ENCODE assay signal across 13 mouse cellular contexts in genomic region chr5:113420619-113421018, GRCm38 (mm10).
DNase-seq lines count a peak whose midpoint lies in the region; ATAC-seq and TF ChIP-seq lines count a peak whose summit lies in the region.
"Had no signal": no experiment of that assay in that cellular context is flagged by ENCODE, and none has a peak within 500 bp of the region (broad histone marks: within the 10 kb centered on the region; RNA-seq: fewer than 3 reads in every experiment).

No protein-coding gene starts in this region.

- no peak for TF ChIP-seq POLR2A in heart, adult 2 months (IDR thresholded peaks at IDR 0.05; ENCODE audit: insufficient read depth, low read depth, low read length)

- intact Hi-C loops in heart, postnatal 14 days (cut with DNase I): no loop called here
- intact Hi-C loops in heart, adult 2 months (cut with DNase I): no loop called here

- no peaks in the 10 kb centered on the region for H3K79me2 ChIP-seq in heart, adult 2 months (replicated peaks; ENCODE audit: control insufficient read depth, insufficient read depth, low read length)

- no peaks in the 10 kb centered on the region for H3K36me3 ChIP-seq in lung, embryonic 16.5 days (ENCODE audit: control insufficient read depth, insufficient read depth, low read length)
- no peaks in the 10 kb centered on the region for H3K36me3 ChIP-seq in hindbrain, embryonic 13.5 days
- H3K36me3 ChIP-seq in neural tube, embryonic 13.5 days: no peaks in the 10 kb centered on the region
- H3K36me3 ChIP-seq in heart, adult 2 months (ENCODE audit: control insufficient read depth, insufficient read depth, low read length): no peaks in the 10 kb centered on the region
- H3K36me3 ChIP-seq: forebrain, embryonic 12.5 days; heart, embryonic 15.5 days had no signal

- ATAC-seq in lung, embryonic 16.5 days (ENCODE audit: low read depth): peak; percentile 56
- ATAC-seq in hindbrain, embryonic 13.5 days (ENCODE audit: low FRiP score): peak; percentile 33
- peak; percentile 34; the same call in 1 of the 2 replicates for ATAC-seq in neural tube, embryonic 13.5 days (ENCODE audit: low read depth)

- H3K4me2 ChIP-seq in lung, embryonic 16.5 days (ENCODE audit: low read depth, low read length): no peak overlapping the region
- no peak overlapping the region for H3K4me2 ChIP-seq in hindbrain, embryonic 13.5 days
- no peak overlapping the region for H3K4me2 ChIP-seq in neural tube, embryonic 13.5 days
- H3K4me2 ChIP-seq: forebrain, embryonic 12.5 days; heart, embryonic 15.5 days had no signal

- H3K9ac ChIP-seq in lung, embryonic 16.5 days (ENCODE audit: low read length): no peak overlapping the region
- no peak overlapping the region for H3K9ac ChIP-seq in hindbrain, embryonic 13.5 days
- no peak overlapping the region for H3K9ac ChIP-seq in neural tube, embryonic 13.5 days
- H3K9ac ChIP-seq in heart, adult 2 months (ENCODE audit: low read depth, low read length): no peak overlapping the region
- H3K9ac ChIP-seq: forebrain, embryonic 12.5 days; heart, embryonic 15.5 days had no signal

- TF ChIP-seq EP300 in heart, adult 2 months (IDR thresholded peaks at IDR 0.05; ENCODE audit: insufficient read depth, low read depth, low read length): no peak

- 19% methylated on average over 5 of the region's 5 CpGs for WGBS in lung, embryonic 16.5 days
- WGBS in hindbrain, embryonic 13.5 days: 15% methylated on average over 5 of the region's 5 CpGs
- 10% methylated on average over 5 of the region's 5 CpGs for WGBS in neural tube, embryonic 13.5 days
- WGBS in heart, adult 2 months: 48% methylated on average over 5 of the region's 5 CpGs

- H3K27me3 ChIP-seq in lung, embryonic 16.5 days (ENCODE audit: control insufficient read depth, insufficient read depth, low read depth, low read length): no peaks in the 10 kb centered on the region
- peaks cover 41% of the 10 kb centered on the region for H3K27me3 ChIP-seq in hindbrain, embryonic 13.5 days
- H3K27me3 ChIP-seq in neural tube, embryonic 13.5 days: 0 out of 2 replicates have a peak, but pooled peaks cover 6% of the 10 kb centered on the region
- H3K27me3 ChIP-seq in heart, adult 2 months (ENCODE audit: control insufficient read depth, insufficient read depth, low read length): no peaks in the 10 kb centered on the region
- H3K27me3 ChIP-seq: forebrain, embryonic 12.5 days had no signal

- H3K27ac ChIP-seq in lung, embryonic 16.5 days (ENCODE audit: low read length): no peak overlapping the region
- peak overlapping the region; percentile 40 for H3K27ac ChIP-seq in hindbrain, embryonic 13.5 days
- H3K27ac ChIP-seq in neural tube, embryonic 13.5 days (replicated peaks): 0 out of 2 replicates have a peak overlapping the region, but pooled peaks have one; percentile 23
- no peak overlapping the region for H3K27ac ChIP-seq in heart, adult 2 months
- H3K27ac ChIP-seq: forebrain, embryonic 12.5 days; heart, embryonic 15.5 days; kidney, postnatal 0 days had no signal

- H3K4me3 ChIP-seq in lung, embryonic 16.5 days (ENCODE audit: low read length): no peak overlapping the region
- H3K4me3 ChIP-seq in hindbrain, embryonic 13.5 days: no peak overlapping the region
- no peak overlapping the region for H3K4me3 ChIP-seq in neural tube, embryonic 13.5 days
- no peak overlapping the region for H3K4me3 ChIP-seq in heart, adult 2 months
- H3K4me3 ChIP-seq: forebrain, embryonic 12.5 days; heart, embryonic 15.5 days had no signal

- no peak for DNase-seq in lung, postnatal 25 days (ENCODE audit: low spot score)
- peak; percentile 91 for DNase-seq in ZHBTc4 (ENCODE audit: low read depth, low spot score)
- DNase-seq in heart, postnatal 14 days: no peak
- DNase-seq in heart, adult 2 months: no peak
- no peak for DNase-seq in layer of hippocampus, adult 18-20 months (ENCODE audit: low spot score in 2 of 2)
- DNase-seq: adrenal gland, postnatal 25 days; cerebellum, adult 11-12 months had no signal

- no peaks in the 10 kb centered on the region for H3K4me1 ChIP-seq in lung, embryonic 16.5 days (replicated peaks; ENCODE audit: control insufficient read depth, insufficient read depth, low read length)
- H3K4me1 ChIP-seq in hindbrain, embryonic 13.5 days (replicated peaks): peaks cover 41% of the 10 kb centered on the region
- peaks cover 42% of the 10 kb centered on the region for H3K4me1 ChIP-seq in neural tube, embryonic 13.5 days (replicated peaks)
- no peaks in the 10 kb centered on the region for H3K4me1 ChIP-seq in heart, adult 2 months (ENCODE audit: control insufficient read depth, insufficient read depth, low read length)
- H3K4me1 ChIP-seq: heart, embryonic 15.5 days had no signal

- TF ChIP-seq CTCF in heart, adult 2 months (IDR thresholded peaks at IDR 0.05): no peak

- no peaks in the 10 kb centered on the region for H3K9me3 ChIP-seq in lung, embryonic 16.5 days (ENCODE audit: control insufficient read depth, low read length)
- no peaks in the 10 kb centered on the region for H3K9me3 ChIP-seq in hindbrain, embryonic 13.5 days
- H3K9me3 ChIP-seq in neural tube, embryonic 13.5 days: no peaks in the 10 kb centered on the region
- H3K9me3 ChIP-seq: forebrain, embryonic 12.5 days; heart, embryonic 15.5 days had no signal

Comparison
In these comparisons a context has a peak if more than half of its experiments do, and no peak if none do; other contexts are left out.
1. H3K27ac ChIP-seq: peak in hindbrain, embryonic 13.5 days (single experiment) and neural tube, embryonic 13.5 days (single experiment); none in lung, embryonic 16.5 days (single experiment) and heart, adult 2 months (single experiment).
2. Peak in every context shown above with its lines, with median percentiles within 50 percentile points of each other: ATAC-seq.